Mouse (Mus musculus) hindbrain, embryonic 15.5 days (tissue): ENCODE data around the gene Mrps26. TPM values are rescaled to one million over a fixed set of nuclear protein-coding genes. Genes with fewer than 3 reads are reported as not detected.

Experiments
- ATAC-seq: fragments of 200-750 bp; cut with Nextera tagmentation; 2 replicates; pipeline ENCODE4 v1.8.0; 2017; ENCODE audit warnings: low read depth, moderate number of reproducible peaks, moderate TSS enrichment; ENCODE audit not compliant: low FRiP score
- H3K27ac ChIP-seq: fragments of 300-500 bp; sonication (generic); replicated peaks from 2 replicates; pipeline ENCODE4 v1.5.1; 2015; ENCODE audit warnings: mild to moderate bottlenecking, inconsistent platforms
- H3K27me3 ChIP-seq: fragments of 300-500 bp; sonication (generic); 2 replicates; pipeline ENCODE4 v1.6.1; 2015; ENCODE audit warnings: control low read depth, inconsistent platforms
- H3K36me3 ChIP-seq: fragments of 300-500 bp; sonication (generic); 2 replicates; pipeline ENCODE4 v1.6.1; 2015; ENCODE audit warnings: control low read depth, inconsistent platforms
- H3K4me1 ChIP-seq: fragments of 300-500 bp; sonication (generic); replicated peaks from 2 replicates; pipeline ENCODE4 v1.6.1; 2015; ENCODE audit warnings: control low read depth, inconsistent platforms
- H3K4me2 ChIP-seq: fragments of 300-500 bp; sonication (generic); 2 replicates; pipeline ENCODE4 v1.6.1; 2015; ENCODE audit warnings: moderate library complexity, mild to moderate bottlenecking, inconsistent platforms
- H3K4me3 ChIP-seq: fragments of 300-500 bp; sonication (generic); 2 replicates; pipeline ENCODE4 v1.5.1; 2015; ENCODE audit warnings: mild to moderate bottlenecking, inconsistent platforms
- H3K9ac ChIP-seq: fragments of 300-500 bp; sonication (generic); 2 replicates; pipeline ENCODE4 v1.6.1; 2015; ENCODE audit warnings: inconsistent platforms
- H3K9me3 ChIP-seq: fragments of 300-500 bp; sonication (generic); 2 replicates; pipeline ENCODE4 v1.6.1; 2016; ENCODE audit warnings: control low read depth, inconsistent platforms
- WGBS: fragments of 180-500 bp; shearing (Covaris S2); methylation state at CpG from one replicate; pipeline ENCODE4 v1.1.7; 2015; 5-methylcytosine and 5-hydroxymethylcytosine counted together
- microRNA-seq: library from miRNA; unstranded; fragments of <30 nt; microRNA quantifications from one replicate; pipeline ENCODE4, GENCODE M21; 2016
- polyA plus RNA-seq: library from polyadenylated mRNA; unstranded; fragments of >200 nt; fragmentation: Nextera tagmentation; extraction: Ambion mirVana; gene quantifications from 2 replicates; pipeline ENCODE4 v1.2.1, GENCODE M21; 2015

Mrps26 gene
- polyA plus RNA-seq, 1 experiment from 2014 or later = 100 TPM

GRCm38 (mm10) chr2:130597601-130598010 is 34.1 kb downstream of the Mrps26 start:
- H3K4me2 ChIP-seq = no peak overlapping the region
- no peaks in the 10 kb centered on the region for H3K4me1 ChIP-seq
- no peak overlapping the region for H3K4me3 ChIP-seq
- H3K9me3 ChIP-seq = no peaks in the 10 kb centered on the region
- H3K9ac ChIP-seq = no peak overlapping the region
- ATAC-seq = peak; percentile 54; the same call in 1 of the 2 replicates
- no peak overlapping the region for H3K27ac ChIP-seq
- H3K36me3 ChIP-seq = peaks cover 53% of the 10 kb centered on the region
- H3K27me3 ChIP-seq = no peaks in the 10 kb centered on the region
- 11% methylated on average over 1 of the region's 1 CpGs for WGBS

- WGBS = 73% methylated on average over 3 of the region's 3 CpGs
- no peak overlapping the region for H3K4me2 ChIP-seq
- no peaks in the 10 kb centered on the region for H3K9me3 ChIP-seq
- no peaks in the 10 kb centered on the region for H3K27me3 ChIP-seq
- no peak overlapping the region for H3K9ac ChIP-seq
- no peaks in the 10 kb centered on the region for H3K4me1 ChIP-seq
- peaks cover 61% of the 10 kb centered on the region for H3K36me3 ChIP-seq
- H3K4me3 ChIP-seq = no peak overlapping the region
- no peak overlapping the region for H3K27ac ChIP-seq
- no peak for ATAC-seq
Measured at GRCm38 (mm10) chr2:130598399-130598798, 34.9 kb downstream of the Mrps26 start.

- Histone ChIP-seq H3K4me2 (no peak overlapping the region), H3K4me3 (no peak overlapping the region), H3K4me1 (no peaks in the 10 kb centered on the region), H3K27ac (no peak overlapping the region), H3K27me3 (no peaks in the 10 kb centered on the region), H3K9ac (no peak overlapping the region), H3K36me3 (peaks cover 53% of the 10 kb centered on the region), H3K9me3 (no peaks in the 10 kb centered on the region)
- no peak for ATAC-seq
- 82% methylated on average over 4 of the region's 4 CpGs for WGBS
Measured at GRCm38 (mm10) chr2:130602195-130602594, 38.7 kb downstream of the Mrps26 start.

- no peak overlapping the region for H3K27ac ChIP-seq
- 55% methylated on average over 3 of the region's 3 CpGs for WGBS
Measured at GRCm38 (mm10) chr2:130613091-130613490, 49.5 kb downstream of the Mrps26 start.

More at GRCm38 (mm10) chr2:130613091-130613490, 49.5 kb downstream of the Mrps26 start:
- Histone ChIP-seq H3K9ac (no peak overlapping the region), H3K4me3 (no peak overlapping the region), H3K27me3 (no peaks in the 10 kb centered on the region), H3K36me3 (peaks cover 30% of the 10 kb centered on the region), H3K9me3 (no peaks in the 10 kb centered on the region), H3K4me2 (no peak overlapping the region), H3K4me1 (no peaks in the 10 kb centered on the region)
- no peak for ATAC-seq

Small RNA genes within 50 kb of the gene (microRNA-seq; reads per million reads assigned to microRNA genes)
- gene Gm23876 = not detected

Other genes starting within 250 kb of the Mrps26 start
- gene Cpxm1, start 166.2 kb upstream of the Mrps26 start, polyA plus RNA-seq = 29.0 and 32.6 TPM in 2 replicates
- 0.12 and 0.26 TPM in 2 replicates for gene Gm28372, start 158.5 kb upstream of the Mrps26 start, polyA plus RNA-seq
- gene 1700020A23Rik, start 158.5 kb upstream of the Mrps26 start, polyA plus RNA-seq = 0.38 and 0.97 TPM in 2 replicates
- 0.36 TPM in 1 of 2 replicates, not detected in the other for gene Tmem239, start 157.3 kb upstream of the Mrps26 start, polyA plus RNA-seq
- gene Vps16, start 139.4 kb upstream of the Mrps26 start, polyA plus RNA-seq = 102 and 105 TPM in 2 replicates
- gene Pced1a, start 139.0 kb upstream of the Mrps26 start, polyA plus RNA-seq = 12.5 and 13.2 TPM in 2 replicates
- 133 and 145 TPM in 2 replicates for gene Ptpra, start 113.5 kb upstream of the Mrps26 start, polyA plus RNA-seq
- 0.42 TPM in 1 of 2 replicates, not detected in the other for gene Oxt, start 12.4 kb downstream of the Mrps26 start, polyA plus RNA-seq
- gene Avp, start 18.8 kb downstream of the Mrps26 start, polyA plus RNA-seq = not detected in 2 replicates
- 9.5 and 11.4 TPM in 2 replicates for gene Fastkd5, start 66.3 kb downstream of the Mrps26 start, polyA plus RNA-seq
- gene Ubox5, start 66.3 kb downstream of the Mrps26 start, polyA plus RNA-seq = 9.0 and 10.0 TPM in 2 replicates
- 17.9 and 19.8 TPM in 2 replicates for gene Lzts3, start 79.1 kb downstream of the Mrps26 start, polyA plus RNA-seq
- 66.6 and 72.6 TPM in 2 replicates for gene Ddrgk1, start 100.9 kb downstream of the Mrps26 start, polyA plus RNA-seq
- gene Itpa, start 103.9 kb downstream of the Mrps26 start, polyA plus RNA-seq = 123 and 125 TPM in 2 replicates
- 0.52 and 0.64 TPM in 2 replicates for gene Slc4a11, start 133.8 kb downstream of the Mrps26 start, polyA plus RNA-seq